Mouse (Mus musculus): Measurements from ENCODE around the gene Lingo2. TPM values are rescaled to one million over a fixed set of nuclear protein-coding genes. Genes with fewer than 3 reads are reported as not detected.

The Lingo2 gene
- not detected in 2 replicates for total RNA-seq (2012; rRNA removed)
- total RNA-seq (2014; rRNA removed) = not detected in 2 replicates
- not detected in 2 replicates for polyA plus RNA-seq (2012; ENCODE audit: insufficient read length, low read depth)

GRCm38 (mm10) chr4:36951150-36951954 lies at the start of gene Lingo2:
Gene Lingo2 (minus strand): TSS chr4:36951747.
- no peak for TF ChIP-seq USF2 (conservative IDR thresholded peaks at IDR 0.05; ENCODE audit: low read depth, low read length)
- no peak for TF ChIP-seq NRF1 (IDR thresholded peaks at IDR 0.05; ENCODE audit: low read depth, low read length)
- TF ChIP-seq ZNF384 (IDR thresholded peaks at IDR 0.05; ENCODE audit: low read depth, low read length) = no peak
- no peak for TF ChIP-seq ZKSCAN1 (IDR thresholded peaks at IDR 0.05; ENCODE audit: borderline replicate concordance, low read depth, low read length)
- TF ChIP-seq EP300 (IDR thresholded peaks at IDR 0.05; ENCODE audit: low read length) = no peak
- no peak for TF ChIP-seq GABPA (IDR thresholded peaks at IDR 0.05; ENCODE audit: insufficient replicate concordance, low read depth, low read length)
- TF ChIP-seq NELFE (IDR thresholded peaks at IDR 0.05; ENCODE audit: low read depth, low read length) = no peak
- TF ChIP-seq UBTF (IDR thresholded peaks at IDR 0.05; ENCODE audit: low read depth, low read length) = no peak
- no peak for TF ChIP-seq RCOR1 (conservative IDR thresholded peaks at IDR 0.05; ENCODE audit: low read depth, low read length)
- TF ChIP-seq TCF12 (IDR thresholded peaks at IDR 0.05; ENCODE audit: low read depth, low read length) = no peak
- no peak for TF ChIP-seq ZC3H11A (IDR thresholded peaks at IDR 0.05; ENCODE audit: low read depth, low read length)
- no peak for TF ChIP-seq KAT2A (IDR thresholded peaks at IDR 0.05; ENCODE audit: insufficient replicate concordance, low read length)
- TF ChIP-seq USF1 (IDR thresholded peaks at IDR 0.05; ENCODE audit: low read depth, low read length) = no peak
- TF ChIP-seq PAX5 (IDR thresholded peaks at IDR 0.05; ENCODE audit: low read length) = no peak
- TF ChIP-seq SMC3 (IDR thresholded peaks at IDR 0.05; ENCODE audit: low read depth, low read length) = no peak
- TF ChIP-seq CTCF (conservative IDR thresholded peaks at IDR 0.05 in 1 of 2, IDR thresholded peaks at IDR 0.05 in 1 of 2; ENCODE audit: low read depth in 2 of 2, low read length in 2 of 2) = no peak
- TF ChIP-seq JUND (conservative IDR thresholded peaks at IDR 0.05; ENCODE audit: low read depth, low read length) = no peak
- no peak for TF ChIP-seq MAFK (IDR thresholded peaks at IDR 0.05; ENCODE audit: insufficient replicate concordance, low read length)
- H3K79me2 ChIP-seq (replicated peaks; ENCODE audit: control insufficient read depth, extremely low read depth, insufficient read depth, poor library complexity, severe bottlenecking) = no peaks in the 10 kb centered on the region
- no peak for DNase-seq (ENCODE audit: extremely low read depth)
- H3K4me3 ChIP-seq (replicated peaks in 1 of 3; ENCODE audit: low read depth in 2 of 3, low read length in 2 of 3, poor library complexity in 1 of 3) = no peak within 1 kb of the TSS
- no peaks in the 10 kb centered on the region for H3K27me3 ChIP-seq (replicated peaks)
- H3K4me1 ChIP-seq (ENCODE audit: control insufficient read depth in 1 of 2, insufficient read depth in 2 of 2) = no peaks in the 10 kb centered on the region
- in situ Hi-C loops (cut with MboI; ENCODE audit: low pct_ligation_motif_present, low pct_unique_long_range_greater_than_20kb, low sequenced_read_pairs) (no loop called here), dilution Hi-C loops (cut with MboI; ENCODE audit: extremely low pct_ligation_motif_present, extremely low pct_unique_long_range_greater_than_20kb, low sequenced_read_pairs) (no loop called here)
- no peak within 1 kb of the TSS for H3K9ac ChIP-seq (ENCODE audit: insufficient read depth, low read depth)
- no peak within 1 kb of the TSS for H3K4me2 ChIP-seq (ENCODE audit: insufficient read depth, low read depth, poor library complexity, severe bottlenecking)
- H3K9me3 ChIP-seq (replicated peaks; ENCODE audit: low read length) = peaks cover 41% of the 10 kb centered on the region
- no peak within 1 kb of the TSS for H3K27ac ChIP-seq (ENCODE audit: insufficient read depth, low read depth)
- H3K36me3 ChIP-seq (replicated peaks in 1 of 2; ENCODE audit: control insufficient read depth in 1 of 2, insufficient read depth in 1 of 2, low read length in 1 of 2) = no peaks in the 10 kb centered on the region

GRCm38 (mm10) chr4:36973358-36973757 lies 21.8 kb upstream of the Lingo2 start:
- TF ChIP-seq MXI1 (IDR thresholded peaks at IDR 0.05; ENCODE audit: low read depth, low read length) (no peak), ZNF384 (IDR thresholded peaks at IDR 0.05; ENCODE audit: low read depth, low read length) (no peak), ZC3H11A (IDR thresholded peaks at IDR 0.05; ENCODE audit: low read depth, low read length) (no peak), CTCF (conservative IDR thresholded peaks at IDR 0.05 in 1 of 2, IDR thresholded peaks at IDR 0.05 in 1 of 2; ENCODE audit: low read depth in 2 of 2, low read length in 2 of 2) (no peak), UBTF (IDR thresholded peaks at IDR 0.05; ENCODE audit: low read depth, low read length) (no peak), ELF1 (IDR thresholded peaks at IDR 0.05; ENCODE audit: low read depth, low read length) (no peak), USF1 (IDR thresholded peaks at IDR 0.05; ENCODE audit: low read depth, low read length) (no peak), JUND (conservative IDR thresholded peaks at IDR 0.05; ENCODE audit: low read depth, low read length) (no peak), MEF2A (IDR thresholded peaks at IDR 0.05; ENCODE audit: borderline replicate concordance, low read depth, low read length) (no peak), KAT2A (IDR thresholded peaks at IDR 0.05; ENCODE audit: insufficient replicate concordance, low read length) (no peak), SIN3A (IDR thresholded peaks at IDR 0.05; ENCODE audit: low read length) (no peak), BHLHE40 (IDR thresholded peaks at IDR 0.05; ENCODE audit: low read depth, low read length) (no peak), GABPA (IDR thresholded peaks at IDR 0.05; ENCODE audit: insufficient replicate concordance, low read depth, low read length) (no peak), HCFC1 (IDR thresholded peaks at IDR 0.05; ENCODE audit: low read depth, low read length) (no peak), NELFE (IDR thresholded peaks at IDR 0.05; ENCODE audit: low read depth, low read length) (no peak), MAZ (IDR thresholded peaks at IDR 0.05; ENCODE audit: low read depth, low read length) (no peak)
- Histone ChIP-seq H3K27ac (ENCODE audit: insufficient read depth, low read depth) (no peak overlapping the region), H3K36me3 (replicated peaks in 1 of 2; ENCODE audit: control insufficient read depth in 1 of 2, insufficient read depth in 1 of 2, low read length in 1 of 2) (no peaks in the 10 kb centered on the region), H3K27me3 (replicated peaks) (no peaks in the 10 kb centered on the region), H3K4me1 (ENCODE audit: control insufficient read depth in 1 of 2, insufficient read depth in 2 of 2) (no peaks in the 10 kb centered on the region), H3K4me2 (ENCODE audit: insufficient read depth, low read depth, poor library complexity, severe bottlenecking) (no peak overlapping the region), H3K9ac (ENCODE audit: insufficient read depth, low read depth) (no peak overlapping the region), H3K9me3 (replicated peaks; ENCODE audit: low read length) (peaks cover 12% of the 10 kb centered on the region), H3K79me2 (replicated peaks; ENCODE audit: control insufficient read depth, extremely low read depth, insufficient read depth, poor library complexity, severe bottlenecking) (no peaks in the 10 kb centered on the region), H3K4me3 (replicated peaks in 1 of 3; ENCODE audit: low read depth in 2 of 3, low read length in 2 of 3, poor library complexity in 1 of 3) (no peak overlapping the region)
- in situ Hi-C loops (cut with MboI; ENCODE audit: low pct_ligation_motif_present, low pct_unique_long_range_greater_than_20kb, low sequenced_read_pairs) (no loop called here), dilution Hi-C loops (cut with MboI; ENCODE audit: extremely low pct_ligation_motif_present, extremely low pct_unique_long_range_greater_than_20kb, low sequenced_read_pairs) (no loop called here)
- no peak for DNase-seq (ENCODE audit: extremely low read depth)
